Mouse (Mus musculus): ENCODE measurements at regions not wholly inside any gene's neighbourhood (a gene's known extent, or its start where the extent isn't known, plus 50 kb on each side); places are given as distances from the start of the nearest gene placed in this dataset.

DNA sequence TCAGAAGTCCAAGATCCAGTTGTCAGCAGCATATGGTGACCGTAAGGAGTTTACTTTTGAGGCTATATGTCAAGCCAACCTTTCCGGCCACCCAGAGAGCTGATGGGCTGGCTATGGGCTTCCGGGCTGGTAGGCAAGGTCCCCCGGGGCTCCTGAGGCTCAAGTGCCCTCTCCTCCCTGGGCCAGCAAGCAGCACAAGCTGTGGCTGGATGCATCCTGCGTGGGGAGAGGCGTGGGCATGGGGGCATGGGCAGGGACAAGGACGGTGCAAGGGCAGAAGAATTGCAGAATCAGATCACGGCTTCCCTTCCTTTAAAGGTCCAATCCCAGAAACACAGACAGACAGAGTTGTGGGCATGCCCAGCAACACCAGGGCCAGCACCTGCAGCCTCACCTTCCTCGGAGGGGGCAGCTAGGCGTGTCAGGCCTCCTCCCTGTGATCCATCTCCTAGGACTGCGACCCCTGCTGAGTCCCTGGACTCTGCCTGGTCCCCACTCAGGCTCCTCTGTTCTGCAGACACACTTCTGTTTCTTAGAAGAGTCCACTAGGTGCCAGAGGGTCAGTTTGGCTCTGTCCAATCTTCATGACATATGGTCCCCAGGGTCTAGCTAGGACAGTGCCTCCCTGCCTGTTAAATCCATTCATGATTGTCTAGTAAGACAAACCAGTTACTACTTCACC is 111.8 kb upstream of the Lemd2 start:
- H3K4me3 ChIP-seq, result no peak overlapping the region
- H3K27ac ChIP-seq, result peak overlapping the region; percentile 57
- no peak for TF ChIP-seq CTCF (IDR thresholded peaks at IDR 0.05)
- intact Hi-C loops (cut with DNase I), result no loop called here
- no peak for DNase-seq

DNA sequence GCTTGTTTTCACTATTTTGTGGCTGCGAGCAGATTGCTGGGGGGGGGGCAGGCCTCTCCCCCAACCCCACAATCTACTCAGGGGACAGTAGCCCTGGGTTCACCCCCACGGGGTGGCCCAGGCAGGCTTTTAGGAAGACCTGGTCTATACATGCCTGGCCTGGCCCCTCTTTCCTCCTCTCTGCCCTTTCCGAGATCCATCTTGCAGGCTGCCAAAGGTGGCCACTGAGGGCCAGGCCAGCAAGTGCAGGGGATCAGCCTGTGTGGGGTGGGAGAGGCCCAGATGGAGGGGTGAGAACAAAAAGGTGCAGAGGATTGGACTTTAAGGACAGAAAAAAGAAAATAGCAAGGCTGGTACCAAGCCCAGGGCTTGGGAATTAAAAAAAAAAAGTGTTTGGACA is 111.2 kb upstream of the Lemd2 start:
- intact Hi-C loops (cut with DNase I), result no loop called here
- no peak overlapping the region for H3K4me3 ChIP-seq
- TF ChIP-seq CTCF (IDR thresholded peaks at IDR 0.05), result no peak
- no peak for DNase-seq
- no peak overlapping the region for H3K27ac ChIP-seq

DNA sequence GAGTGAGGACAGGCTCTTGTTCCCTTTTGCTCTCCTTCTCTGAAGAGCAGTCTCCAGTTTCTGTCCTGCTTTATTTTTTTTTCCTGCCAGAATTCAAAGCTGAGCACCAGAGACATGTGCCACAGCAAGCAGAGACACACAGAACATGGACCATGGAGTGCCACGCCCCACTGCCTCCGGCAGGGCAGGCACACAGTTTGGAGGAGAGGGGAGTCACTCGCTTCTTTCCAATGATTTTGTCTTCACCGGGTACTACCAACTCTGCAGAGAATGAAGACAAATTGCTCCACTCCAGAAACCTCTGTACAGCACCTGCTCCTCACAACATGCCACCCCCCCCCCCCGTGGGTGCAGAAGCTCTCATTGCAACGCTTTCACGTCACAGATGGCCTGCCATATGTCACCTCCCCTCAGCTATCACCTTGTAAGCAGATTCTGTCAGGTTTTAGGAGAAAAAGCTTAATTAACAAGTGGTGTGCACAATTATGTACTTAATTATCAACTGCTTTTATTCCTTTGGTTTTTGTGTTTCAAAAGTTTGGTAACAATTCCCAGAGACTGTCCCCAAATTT is 110.6 kb upstream of the Lemd2 start:
- intact Hi-C loops (cut with DNase I), result no loop called here
- Histone ChIP-seq H3K27ac (no peak overlapping the region), H3K4me3 (no peak overlapping the region)
- TF ChIP-seq CTCF (IDR thresholded peaks at IDR 0.05), result no peak
- no peak for DNase-seq

DNA sequence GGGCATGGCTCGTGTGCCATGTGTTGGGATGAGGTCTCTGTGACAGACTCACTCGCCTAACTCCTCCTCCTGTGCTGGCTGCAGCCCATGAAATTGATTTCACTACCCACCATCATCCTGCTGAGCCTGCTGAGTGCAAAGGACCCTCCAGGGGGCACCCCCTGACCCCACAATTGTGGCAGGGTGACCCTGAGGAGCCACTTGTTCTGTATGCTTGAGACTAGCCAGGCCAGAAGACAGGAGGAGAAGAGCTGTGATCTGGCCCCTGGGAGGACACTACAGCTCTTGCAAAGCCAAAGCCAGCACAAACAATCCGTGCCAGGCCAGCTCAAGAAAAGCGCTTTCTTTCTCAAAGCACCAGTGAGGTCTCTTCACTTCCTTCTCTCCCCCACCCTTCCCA is 104.7 kb upstream of the Lemd2 start:
- TF ChIP-seq CTCF (IDR thresholded peaks at IDR 0.05), result peak; percentile 16; the same call in 1 of the 2 replicates
- H3K27ac ChIP-seq, result no peak overlapping the region
- intact Hi-C loops (cut with DNase I), result no loop called here
- DNase-seq, result no peak
- no peak overlapping the region for H3K4me3 ChIP-seq

DNA sequence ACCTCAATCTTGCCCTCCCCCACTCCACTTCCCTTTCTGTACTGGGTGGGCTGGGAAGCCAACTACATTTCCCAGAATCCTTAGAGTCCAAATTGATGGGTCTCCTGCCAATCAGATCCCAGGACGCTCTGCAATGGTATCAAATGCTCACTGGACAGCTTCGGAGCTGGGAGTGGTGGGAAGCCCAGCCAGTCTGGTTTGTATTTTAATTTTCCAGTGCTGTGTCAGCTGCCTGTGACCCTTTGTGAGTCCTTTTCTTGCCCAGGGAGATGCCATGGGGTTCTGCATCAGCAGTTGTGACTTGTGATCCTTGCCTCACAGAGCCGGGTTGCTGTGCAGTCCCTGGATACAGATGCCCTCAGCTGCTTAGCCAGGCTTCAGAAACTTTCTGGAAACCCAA is 100.6 kb upstream of the Lemd2 start:
- no peak for TF ChIP-seq CTCF (IDR thresholded peaks at IDR 0.05)
- peak; percentile 34 for DNase-seq
- no peak overlapping the region for H3K27ac ChIP-seq
- intact Hi-C loops (cut with DNase I), result no loop called here
- peak overlapping the region; percentile 27 for H3K4me3 ChIP-seq

DNA sequence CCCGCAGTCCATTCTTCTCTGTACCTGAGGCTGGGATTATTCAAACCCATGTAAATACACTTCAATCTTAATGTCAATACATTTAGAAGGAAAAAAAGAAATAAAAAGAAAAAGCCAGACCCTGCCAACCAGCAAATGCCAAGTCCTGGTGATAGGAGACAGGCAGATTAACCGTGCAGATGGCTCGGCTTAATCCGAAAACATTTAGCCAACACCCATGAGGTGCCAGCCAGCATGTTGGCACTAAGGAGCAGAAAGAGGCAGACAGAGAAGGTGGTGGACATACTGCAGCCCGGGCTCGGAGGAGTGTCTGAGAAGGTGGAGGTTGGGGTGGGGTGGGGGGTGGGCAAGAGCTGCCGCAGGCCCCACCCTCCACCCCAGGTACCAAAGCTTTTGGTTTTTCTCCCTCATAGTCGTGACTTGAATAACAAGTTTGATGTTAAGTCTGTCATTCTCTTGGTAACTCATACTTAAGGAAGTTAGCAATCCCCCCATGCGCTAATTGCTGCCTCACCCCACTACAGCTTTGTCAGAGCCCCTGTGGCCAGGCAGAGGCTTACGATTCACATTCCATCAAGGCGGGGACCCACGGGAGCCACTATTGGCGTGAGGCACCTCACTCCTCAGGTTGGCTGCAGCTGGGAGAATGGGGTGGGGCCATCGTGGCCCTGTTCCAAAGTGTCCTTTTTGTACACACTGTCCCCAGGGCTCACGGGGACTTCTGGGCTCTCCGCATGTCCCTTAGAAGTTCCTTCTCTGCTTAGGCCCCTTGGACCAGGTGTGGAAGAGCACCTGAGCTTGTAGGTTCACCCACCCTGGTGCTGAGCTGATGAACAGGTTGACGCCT is 99.6 kb upstream of the Lemd2 start:
- Histone ChIP-seq H3K4me3 (no peak overlapping the region), H3K27ac (no peak overlapping the region)
- no peak for TF ChIP-seq CTCF (IDR thresholded peaks at IDR 0.05)
- peak; percentile 29 for DNase-seq
- intact Hi-C loops (cut with DNase I), result no loop called here

DNA sequence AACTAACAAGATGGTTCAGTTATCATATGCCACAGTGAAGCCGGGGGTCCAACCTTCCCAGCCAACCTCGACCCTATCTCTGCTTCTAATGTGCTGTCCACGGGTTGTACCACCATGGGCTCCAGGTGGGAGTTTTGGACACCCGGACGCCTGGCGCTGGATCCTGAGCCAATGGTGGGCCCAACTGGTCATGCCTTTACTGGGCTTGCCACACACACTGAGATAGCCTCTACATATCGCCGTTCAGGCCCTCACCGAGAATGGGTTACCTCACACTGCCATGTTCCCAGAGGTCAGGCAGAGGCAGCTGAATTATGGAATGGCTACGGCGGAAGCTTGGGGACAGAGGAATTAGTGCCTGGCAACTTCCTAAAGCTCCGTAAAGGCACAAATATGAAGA is 98.8 kb upstream of the Lemd2 start:
- H3K27ac ChIP-seq, result no peak overlapping the region
- intact Hi-C loops (cut with DNase I), result no loop called here
- H3K4me3 ChIP-seq, result no peak overlapping the region

DNA sequence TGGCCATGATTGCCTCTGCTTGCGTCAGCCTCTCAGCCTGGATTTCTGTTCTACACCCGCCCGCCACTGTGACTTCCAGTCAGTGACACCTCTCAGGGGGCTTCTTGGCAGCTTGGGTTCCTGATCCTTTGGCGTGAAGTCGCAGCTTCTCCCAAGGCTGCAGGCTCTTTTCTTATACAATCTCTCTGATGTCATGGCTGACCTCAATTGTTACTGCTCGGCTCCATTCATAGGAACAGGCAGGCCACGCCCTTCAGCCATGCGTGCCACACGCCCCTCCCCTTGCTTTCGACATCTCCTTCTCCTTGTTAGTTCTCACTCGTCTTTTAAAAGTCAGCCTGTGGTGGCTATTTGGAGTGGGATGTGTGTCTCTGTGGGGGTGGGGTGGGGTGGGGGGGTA is 97.1 kb upstream of the Lemd2 start:
- DNase-seq, result peak; percentile 34
- intact Hi-C loops (cut with DNase I), result no loop called here

More for the DNA sequence above, 98.8 kb upstream of the Lemd2 start:
- DNase-seq, result peak; percentile 14
- TF ChIP-seq CTCF (IDR thresholded peaks at IDR 0.05), result no peak

DNA sequence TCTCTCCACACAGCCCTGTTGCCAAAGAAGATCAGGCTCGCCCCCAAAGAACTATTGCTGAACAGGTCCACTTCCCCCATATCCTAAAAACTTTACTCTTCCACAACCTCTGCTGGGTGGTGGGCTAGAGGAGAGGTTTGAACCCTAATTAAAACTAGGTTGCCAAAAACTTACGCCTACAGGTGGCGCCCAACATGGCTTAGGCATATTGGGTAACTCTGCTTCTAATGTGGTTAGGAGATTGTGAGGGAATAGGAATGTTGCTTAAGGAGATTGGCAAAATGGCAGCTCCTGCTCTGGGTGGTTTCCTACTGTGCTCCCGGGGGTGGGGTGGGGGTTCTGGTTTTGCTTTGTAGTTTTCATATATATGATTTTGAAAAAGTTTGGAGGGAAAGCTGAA is 95.0 kb upstream of the Lemd2 start:
- DNase-seq, result peak; percentile 22
- Histone ChIP-seq H3K27ac (no peak overlapping the region), H3K4me3 (no peak overlapping the region)
- intact Hi-C loops (cut with DNase I), result no loop called here
- peak; percentile 20; the same call in 1 of the 2 replicates for TF ChIP-seq CTCF (IDR thresholded peaks at IDR 0.05)

More for the DNA sequence above, 97.1 kb upstream of the Lemd2 start:
- TF ChIP-seq CTCF (IDR thresholded peaks at IDR 0.05), result no peak
- Histone ChIP-seq H3K27ac (no peak overlapping the region), H3K4me3 (no peak overlapping the region)

DNA sequence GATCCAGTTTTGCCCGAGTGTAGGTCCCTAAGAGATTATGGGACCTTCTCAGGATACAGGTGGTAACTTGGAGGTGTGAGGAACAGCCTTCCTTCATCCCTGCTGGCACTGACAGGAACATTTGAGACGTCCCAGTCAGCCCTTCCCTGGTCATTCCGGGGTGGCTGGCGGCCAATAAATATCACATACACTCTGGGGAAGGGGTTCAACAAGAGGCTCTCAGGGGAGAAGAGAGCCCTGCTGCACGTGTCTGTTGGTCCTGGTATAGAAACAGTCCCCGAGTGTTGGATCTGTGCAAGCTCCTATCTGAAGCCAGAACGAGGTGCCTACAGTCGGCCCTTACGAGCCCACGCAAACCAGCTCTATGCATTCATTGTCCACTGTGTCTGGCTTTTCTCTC is 94.1 kb upstream of the Lemd2 start:
- Histone ChIP-seq H3K4me3 (no peak overlapping the region), H3K27ac (no peak overlapping the region)
- TF ChIP-seq CTCF (IDR thresholded peaks at IDR 0.05), result no peak
- intact Hi-C loops (cut with DNase I), result no loop called here
- DNase-seq, result peak; percentile 17

DNA sequence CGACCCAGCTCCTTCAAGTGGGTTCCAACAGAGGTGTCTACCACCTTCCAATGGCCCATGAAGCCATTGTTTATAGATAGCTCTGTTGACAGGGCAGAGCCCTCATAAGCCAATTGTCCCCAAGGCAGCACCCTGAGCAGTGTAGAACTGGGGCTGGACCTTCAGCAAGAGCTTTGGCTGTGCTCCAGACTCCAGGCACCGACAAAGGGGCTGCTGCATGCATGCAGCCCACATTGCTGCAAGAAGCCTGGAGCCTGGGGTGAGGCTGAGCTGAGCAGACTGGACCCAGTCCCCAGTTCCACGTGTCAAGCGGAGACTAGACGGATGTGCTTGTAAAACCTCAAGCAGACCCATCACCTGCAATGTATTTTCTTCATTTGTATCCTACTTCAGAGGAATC is 91.9 kb upstream of the Lemd2 start:
- H3K27ac ChIP-seq, result no peak overlapping the region
- peak; percentile 21 for DNase-seq
- TF ChIP-seq CTCF (IDR thresholded peaks at IDR 0.05), result no peak
- intact Hi-C loops (cut with DNase I), result no loop called here
- no peak overlapping the region for H3K4me3 ChIP-seq

DNA sequence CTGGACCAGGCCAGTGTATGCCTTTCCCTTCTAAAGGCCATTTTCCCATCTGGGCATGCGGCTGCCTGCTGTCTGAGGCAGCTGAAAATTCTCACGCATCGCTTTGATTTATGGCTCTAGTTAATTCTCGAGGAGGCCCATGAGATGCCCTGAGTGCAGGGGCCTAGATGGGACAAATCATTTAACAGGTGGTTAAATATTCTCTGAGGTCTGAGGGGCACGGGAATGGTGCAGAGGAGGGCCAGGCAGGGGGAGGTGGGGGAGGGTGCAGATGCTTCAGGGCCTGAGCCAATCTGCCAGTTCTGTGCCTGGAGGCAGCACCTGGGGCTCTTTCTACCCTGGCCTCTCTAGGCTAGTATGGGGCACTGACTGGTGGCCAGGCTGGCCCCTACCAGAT is 89.9 kb upstream of the Lemd2 start:
- TF ChIP-seq CTCF (IDR thresholded peaks at IDR 0.05), result no peak
- H3K4me3 ChIP-seq, result no peak overlapping the region
- peak; percentile 14 for DNase-seq
- intact Hi-C loops (cut with DNase I), result no loop called here
- no peak overlapping the region for H3K27ac ChIP-seq

DNA sequence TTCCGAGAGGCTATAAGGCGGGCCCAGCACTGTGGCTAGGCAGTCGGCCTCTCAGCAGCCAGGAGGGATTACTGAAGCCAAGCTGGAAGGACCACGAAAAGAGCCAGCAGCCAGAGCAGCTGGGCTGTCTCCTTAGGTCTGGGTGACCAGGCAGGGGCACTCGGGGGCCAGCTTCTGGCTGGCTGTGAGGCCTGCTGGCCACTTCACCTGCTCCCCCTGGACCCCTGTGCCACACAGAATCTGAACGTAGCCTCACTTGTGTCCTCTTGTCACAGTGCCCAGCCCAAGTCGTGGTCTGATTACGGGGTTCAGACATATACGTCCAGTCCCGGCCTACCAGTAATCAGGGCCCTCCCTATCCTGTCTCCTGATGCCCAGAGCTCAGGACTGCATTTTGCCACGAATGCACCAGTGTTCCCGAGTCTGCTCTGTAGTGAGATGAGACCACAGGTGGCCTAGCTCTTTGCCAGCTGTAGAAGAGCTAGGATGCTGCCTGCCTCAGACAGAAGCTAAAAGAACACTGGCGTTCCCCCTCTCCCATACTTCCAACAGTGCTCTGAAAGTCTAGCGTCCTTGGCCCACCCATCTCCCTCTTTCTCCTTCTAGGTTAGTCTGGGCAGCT is 89.4 kb upstream of the Lemd2 start:
- DNase-seq, result peak; percentile 14
- intact Hi-C loops (cut with DNase I), result no loop called here
- no peak overlapping the region for H3K27ac ChIP-seq
- no peak overlapping the region for H3K4me3 ChIP-seq
- TF ChIP-seq CTCF (IDR thresholded peaks at IDR 0.05), result no peak
